Mouse (Mus musculus): ENCODE measurements around the gene Atf6b. TPM values are rescaled to one million over a fixed set of nuclear protein-coding genes. Genes with fewer than 3 reads are reported as not detected.

The Atf6b gene
- polyA plus RNA-seq, 1 experiment from 2014 or later = 88.4 TPM

GRCm38 (mm10) chr17:34626062-34626772, 20.7 kb upstream of the Atf6b start:
- POLR2A ChIA-PET = interaction anchor here (1.1 to 1.4 kb wide), 2 partner anchors 21 to 25 kb away, joined by 3 to 7 read pairs; no protein-coding TSS in a partner anchor
- no peak for ATAC-seq

GRCm38 (mm10) chr17:34626773-34627092, 20.2 kb upstream of the Atf6b start:
- in situ Hi-C loops (cut with MboI; ENCODE audit: low pct_unique_long_range_greater_than_20kb) = loop anchor here (25.0 kb wide), 1 partner anchor 511 kb away; the partner anchor contains the start of genes Apom, Bag6 and D17H6S53E
- TF ChIP-seq CTCF (IDR thresholded peaks at IDR 0.05) = no peak
- H3K27me3 ChIP-seq = no peaks in the 10 kb centered on the region
- POLR2A ChIA-PET = interaction anchor here (1.1 to 2.0 kb wide), 3 partner anchors 13 to 25 kb away, joined by 3 to 7 read pairs (median 5); no protein-coding TSS in a partner anchor
- CTCF ChIA-PET = interaction anchor here (1.1 to 1.8 kb wide), 3 partner anchors 14 to 26 kb away, joined by 4 to 6 read pairs (median 5); partner anchors contain the start of gene Fkbpl
- no peak for DNase-seq (ENCODE audit: low read depth, low spot score)
- ATAC-seq = peak; percentile 36

More at GRCm38 (mm10) chr17:34626062-34626772, 20.7 kb upstream of the Atf6b start:
- DNase-seq (ENCODE audit: low read depth, low spot score) = no peak
- CTCF ChIA-PET = interaction anchor here (1.1 to 1.8 kb wide), 3 partner anchors 15 to 27 kb away, joined by 4 to 6 read pairs (median 5); partner anchors contain the start of gene Fkbpl
- no peaks in the 10 kb centered on the region for H3K27me3 ChIP-seq
- in situ Hi-C loops (cut with MboI; ENCODE audit: low pct_unique_long_range_greater_than_20kb) = loop anchor here (25.0 kb wide), 1 partner anchor 511 kb away; the partner anchor contains the start of genes Apom, Bag6 and D17H6S53E
- no peak for TF ChIP-seq CTCF (IDR thresholded peaks at IDR 0.05)

- ATAC-seq (peak; percentile 36), DNase-seq (ENCODE audit: low read depth, low spot score) (peak; percentile 69)
- ChIA-PET CTCF (interaction anchor here (1.1 to 1.8 kb wide), 4 partner anchors 8 to 26 kb away, joined by 3 to 6 read pairs (median 4); partner anchors contain the start of gene Fkbpl), POLR2A (interaction anchor here (1.0 to 2.0 kb wide), 4 partner anchors 12 to 24 kb away, joined by 3 to 7 read pairs (median 4); no protein-coding TSS in a partner anchor)
- no peaks in the 10 kb centered on the region for H3K27me3 ChIP-seq
- in situ Hi-C loops (cut with MboI; ENCODE audit: low pct_unique_long_range_greater_than_20kb) = loop anchor here (25.0 kb wide), 1 partner anchor 510 kb away; the partner anchor contains the start of genes Apom, Bag6 and D17H6S53E
- no peak for TF ChIP-seq CTCF (IDR thresholded peaks at IDR 0.05)
Observed at GRCm38 (mm10) chr17:34627093-34627942, 19.6 kb upstream of the Atf6b start.

- POLR2A ChIA-PET = interaction anchor here (1.0 to 2.0 kb wide), 2 partner anchors 12 to 13 kb away, joined by 4 to 5 read pairs; no protein-coding TSS in a partner anchor
- CTCF ChIA-PET = interaction anchor here (1.3 to 1.7 kb wide), 4 partner anchors 9 to 24 kb away, joined by 3 to 4 read pairs (median 4); partner anchors contain the start of genes Agpat1, Fkbpl and Rnf5
- TF ChIP-seq CTCF (IDR thresholded peaks at IDR 0.05) = no peak
- no peak for DNase-seq (ENCODE audit: low read depth, low spot score)
- peak; percentile 10 for ATAC-seq
- H3K27me3 ChIP-seq = no peaks in the 10 kb centered on the region
- in situ Hi-C loops (cut with MboI; ENCODE audit: low pct_unique_long_range_greater_than_20kb) = loop anchor here (25.0 kb wide), 1 partner anchor 509 kb away; the partner anchor contains the start of genes Apom, Bag6 and D17H6S53E
Observed at GRCm38 (mm10) chr17:34627943-34628643, 18.9 kb upstream of the Atf6b start, which contains the start of gene Ppt2. TSS of gene Ppt2 (minus strand) at chr17:34628510.

GRCm38 (mm10) chr17:34628644-34628967, 18.3 kb upstream of the Atf6b start:
- no peak for DNase-seq (ENCODE audit: low read depth, low spot score)
- CTCF ChIA-PET = interaction anchor here (1.3 to 1.7 kb wide), 4 partner anchors 9 to 25 kb away, joined by 3 to 4 read pairs (median 4); partner anchors contain the start of genes Agpat1, Fkbpl and Rnf5
- POLR2A ChIA-PET = interaction anchor here (2.0 kb wide), 1 partner anchor 11 kb away, joined by 5 read pairs; no protein-coding TSS in a partner anchor
- no peak for ATAC-seq
- H3K27me3 ChIP-seq = no peaks in the 10 kb centered on the region
- in situ Hi-C loops (cut with MboI; ENCODE audit: low pct_unique_long_range_greater_than_20kb) = loop anchor here (25.0 kb wide), 1 partner anchor 509 kb away; the partner anchor contains the start of genes Apom, Bag6 and D17H6S53E
- TF ChIP-seq CTCF (IDR thresholded peaks at IDR 0.05) = no peak

- TF ChIP-seq CTCF (IDR thresholded peaks at IDR 0.05) = no peak
- CTCF ChIA-PET = interaction anchor here (1.3 to 1.7 kb wide), 3 partner anchors 11 to 25 kb away, joined by 3 to 4 read pairs (median 4); partner anchors contain the start of genes Agpat1, Fkbpl and Rnf5
- DNase-seq (ENCODE audit: low read depth, low spot score) = no peak
- in situ Hi-C loops (cut with MboI; ENCODE audit: low pct_unique_long_range_greater_than_20kb) = loop anchor here (25.0 kb wide), 1 partner anchor 508 kb away; the partner anchor contains the start of genes Apom, Bag6 and D17H6S53E
- H3K27me3 ChIP-seq = no peaks in the 10 kb centered on the region
- ATAC-seq = no peak
- POLR2A ChIA-PET = no interaction called here
Observed at GRCm38 (mm10) chr17:34629221-34629751, 17.7 kb upstream of the Atf6b start, which contains the start of gene Prrt1. TSS of gene Prrt1 (plus strand) at chr17:34629533.

GRCm38 (mm10) chr17:34629796-34630603, 16.9 kb upstream of the Atf6b start:
- in situ Hi-C loops (cut with MboI; ENCODE audit: low pct_unique_long_range_greater_than_20kb) = loop anchor here (25.0 kb wide), 1 partner anchor 507 kb away; the partner anchor contains the start of genes Apom, Bag6 and D17H6S53E
- POLR2A ChIA-PET = no interaction called here
- CTCF ChIA-PET = interaction anchor here (1.3 to 1.7 kb wide), 2 partner anchors 11 to 26 kb away, joined by 3 to 4 read pairs; partner anchors contain the start of genes Agpat1 and Rnf5
- H3K27me3 ChIP-seq = no peaks in the 10 kb centered on the region
- no peak for TF ChIP-seq CTCF (IDR thresholded peaks at IDR 0.05)
- DNase-seq (ENCODE audit: low read depth, low spot score) = no peak
- ATAC-seq = no peak

- no peaks in the 10 kb centered on the region for H3K27me3 ChIP-seq
- TF ChIP-seq CTCF (IDR thresholded peaks at IDR 0.05) = no peak
- DNase-seq (ENCODE audit: low read depth, low spot score) = no peak
- ATAC-seq = no peak
- ChIA-PET CTCF (no interaction called here), POLR2A (no interaction called here)
- in situ Hi-C loops (cut with MboI; ENCODE audit: low pct_unique_long_range_greater_than_20kb) = loop anchor here (25.0 kb wide), 1 partner anchor 506 kb away; the partner anchor contains the start of genes Apom, Bag6 and D17H6S53E
Observed at GRCm38 (mm10) chr17:34630761-34631301, 16.1 kb upstream of the Atf6b start.

Data from Patski (cell line).